Mouse (Mus musculus) MEL (cell line): ENCODE measurements around the gene Tmem139. TPM values are rescaled to one million over a fixed set of nuclear protein-coding genes. Genes with fewer than 3 reads are reported as not detected.

Source experiments
- DNase-seq: peaks from one replicate; pipeline ENCODE4 v3.0.0; 2011; ENCODE audit warnings: low read depth, low spot score
- H3K27ac ChIP-seq: 2 replicates; pipeline ENCODE4 v1.5.1; 2012; ENCODE audit warnings: low read depth, mild to moderate bottlenecking, control low read depth, low read length, moderate library complexity; ENCODE audit not compliant: control insufficient read depth
- H3K27me3 ChIP-seq, 2 experiments: fragments of 150-350 bp in 1 of 2; sonication (generic) in 1 of 2; 2 replicates each; pipeline ENCODE4 v1.6.1; 2012; ENCODE audit warnings: low read length in 2 of 2, mild to moderate bottlenecking in 2 of 2, improper control_type of control experiment in 1 of 2, moderate library complexity in 1 of 2; ENCODE audit not compliant: insufficient read depth in 2 of 2, control insufficient read depth in 1 of 2
- H3K36me3 ChIP-seq, 2 experiments: 2 replicates each; pipeline ENCODE4 v1.6.1; 2012 to 2014; ENCODE audit warnings: low read length in 2 of 2, improper control_type of control experiment in 1 of 2, inconsistent platforms in 1 of 2, mild to moderate bottlenecking in 1 of 2; ENCODE audit not compliant: insufficient read depth in 2 of 2, control insufficient read depth in 1 of 2
- H3K4me1 ChIP-seq, 2 experiments: fragments of 150-350 bp in 1 of 2; sonication (generic) in 1 of 2; 2 replicates each; pipeline ENCODE4 v1.6.1; 2012; ENCODE audit warnings: low read length in 2 of 2, improper control_type of control experiment in 1 of 2, mild to moderate bottlenecking in 1 of 2; ENCODE audit not compliant: insufficient read depth in 2 of 2, control insufficient read depth in 1 of 2
- H3K4me3 ChIP-seq, 2 experiments: fragments of 150-350 bp in 1 of 2; sonication (generic) in 1 of 2; 2 replicates each; pipeline ENCODE4 v1.5.1; 2012; ENCODE audit warnings: low read depth in 2 of 2, low read length in 2 of 2, mild to moderate bottlenecking in 2 of 2, moderate library complexity in 2 of 2, control low read depth in 1 of 2, improper control_type of control experiment in 1 of 2; ENCODE audit not compliant: control insufficient read depth in 1 of 2, insufficient read depth in 1 of 2
- H3K79me2 ChIP-seq: 2 replicates; pipeline ENCODE4 v1.6.1; 2012; ENCODE audit warnings: mild to moderate bottlenecking, low read length, moderate library complexity; ENCODE audit not compliant: control insufficient read depth, poor library complexity, insufficient read depth
- H3K9ac ChIP-seq: 2 replicates; pipeline ENCODE4 v1.6.1; 2012; ENCODE audit warnings: low read depth, mild to moderate bottlenecking, control low read depth, low read length, moderate library complexity; ENCODE audit not compliant: control insufficient read depth, poor library complexity, severe bottlenecking
- H3K9me3 ChIP-seq: fragments of 150-350 bp; sonication (generic); replicated peaks from 2 replicates; pipeline ENCODE4 v1.6.1; 2012; ENCODE audit warnings: mild to moderate bottlenecking, low read length, improper control_type of control experiment, moderate library complexity; ENCODE audit not compliant: insufficient read depth
- BHLHE40 ChIP-seq: IDR thresholded peaks from 2 replicates; pipeline ENCODE4 v1.6.1; 2012; ENCODE audit warnings: low read depth, mild to moderate bottlenecking, inconsistent platforms, low read length, improper control_type of control experiment, borderline replicate concordance
- CHD1 ChIP-seq: IDR thresholded peaks from 2 replicates; pipeline ENCODE4 v1.6.1; 2012; ENCODE audit warnings: low read depth, mild to moderate bottlenecking, inconsistent platforms, low read length, improper control_type of control experiment
- CHD2 ChIP-seq: IDR thresholded peaks from 2 replicates; pipeline ENCODE4 v1.6.1; 2011; ENCODE audit warnings: low read length, improper control_type of control experiment
- CTCF ChIP-seq, 3 experiments: IDR thresholded peaks in 2 of 3; conservative IDR thresholded peaks in 1 of 3; 2 replicates each; pipeline ENCODE4 v1.5.1; 2011 to 2012; ENCODE audit warnings: low read length in 3 of 3, low read depth in 2 of 3, mild to moderate bottlenecking in 2 of 3, improper control_type of control experiment in 1 of 3, inconsistent platforms in 1 of 3, mixed read lengths in 1 of 3, moderate library complexity in 1 of 3; ENCODE audit not compliant: control insufficient read depth in 1 of 3, insufficient read depth in 1 of 3, poor library complexity in 1 of 3, severe bottlenecking in 1 of 3
- E2F4 ChIP-seq: IDR thresholded peaks from 2 replicates; pipeline ENCODE4 v1.6.1; 2011; ENCODE audit warnings: low read depth, low read length, improper control_type of control experiment, borderline replicate concordance
- ELF1 ChIP-seq: IDR thresholded peaks from 2 replicates; pipeline ENCODE4 v1.6.1; 2014; ENCODE audit warnings: low read depth, mild to moderate bottlenecking, inconsistent platforms, low read length, improper control_type of control experiment, moderate library complexity
- EP300 ChIP-seq, 2 experiments: IDR thresholded peaks; 2 replicates each; pipeline ENCODE4 v1.6.1; 2011; ENCODE audit warnings: improper control_type of control experiment in 2 of 2, low read length in 2 of 2, low read depth in 1 of 2, mild to moderate bottlenecking in 1 of 2
- ETS1 ChIP-seq: IDR thresholded peaks from 2 replicates; pipeline ENCODE4 v1.6.1; 2012; ENCODE audit warnings: low read depth, mild to moderate bottlenecking, inconsistent platforms, low read length, improper control_type of control experiment, moderate library complexity
- GABPA ChIP-seq: IDR thresholded peaks from 2 replicates; pipeline ENCODE4 v1.6.1; 2012; ENCODE audit warnings: low read depth, mild to moderate bottlenecking, inconsistent platforms, low read length, improper control_type of control experiment, moderate library complexity
- GATA1 ChIP-seq: IDR thresholded peaks from 2 replicates; pipeline ENCODE4 v1.6.1; 2011; ENCODE audit warnings: low read depth, low read length, improper control_type of control experiment
- HCFC1 ChIP-seq: IDR thresholded peaks from 2 replicates; pipeline ENCODE4 v1.6.1; 2012; ENCODE audit warnings: low read depth, mild to moderate bottlenecking, inconsistent platforms, low read length, improper control_type of control experiment, moderate library complexity
- KAT2A ChIP-seq: conservative IDR thresholded peaks from 2 replicates; pipeline ENCODE4 v1.6.1; 2012; ENCODE audit warnings: low read depth, low read length, improper control_type of control experiment, inconsistent platforms
- MAFK ChIP-seq: IDR thresholded peaks from 2 replicates; pipeline ENCODE4 v1.6.1; 2011; ENCODE audit warnings: low read depth, mild to moderate bottlenecking, low read length, improper control_type of control experiment, borderline replicate concordance
- MAX ChIP-seq: IDR thresholded peaks from 2 replicates; pipeline ENCODE4 v1.6.1; 2011; ENCODE audit warnings: low read length, improper control_type of control experiment
- MAZ ChIP-seq: IDR thresholded peaks from 2 replicates; pipeline ENCODE4 v1.6.1; 2012; ENCODE audit warnings: low read depth, mild to moderate bottlenecking, inconsistent platforms, low read length, improper control_type of control experiment
- MEF2A ChIP-seq: IDR thresholded peaks from 2 replicates; pipeline ENCODE4 v1.6.1; 2014; ENCODE audit warnings: low read depth, mild to moderate bottlenecking, inconsistent platforms, low read length, improper control_type of control experiment; ENCODE audit not compliant: poor library complexity, insufficient replicate concordance, severe bottlenecking; ENCODE audit errors: extremely low read depth
- MXI1 ChIP-seq: IDR thresholded peaks from 2 replicates; pipeline ENCODE4 v1.6.1; 2011; ENCODE audit warnings: mild to moderate bottlenecking, low read depth, low read length, improper control_type of control experiment
- MYB ChIP-seq: IDR thresholded peaks from 2 replicates; pipeline ENCODE4 v1.6.1; 2011; ENCODE audit warnings: mild to moderate bottlenecking, low read depth, low read length, improper control_type of control experiment
- NELFE ChIP-seq: IDR thresholded peaks from 2 replicates; pipeline ENCODE4 v1.6.1; 2011; ENCODE audit warnings: low read depth, low read length, improper control_type of control experiment
- NRF1 ChIP-seq: IDR thresholded peaks from 2 replicates; pipeline ENCODE4 v1.6.1; 2014; ENCODE audit warnings: low read depth, mild to moderate bottlenecking, inconsistent platforms, low read length, improper control_type of control experiment, moderate library complexity; ENCODE audit not compliant: poor library complexity, insufficient read depth, severe bottlenecking
- POLR2A ChIP-seq, 2 experiments: IDR thresholded peaks; 2 replicates each; pipeline ENCODE4 v1.6.1; 2011 to 2012; ENCODE audit warnings: low read length in 2 of 2, mild to moderate bottlenecking in 2 of 2, control low read depth in 1 of 2, improper control_type of control experiment in 1 of 2, low read depth in 1 of 2, moderate library complexity in 1 of 2; ENCODE audit not compliant: control insufficient read depth in 1 of 2, insufficient read depth in 1 of 2, poor library complexity in 1 of 2
- POLR2AphosphoS2 ChIP-seq: IDR thresholded peaks from 2 replicates; pipeline ENCODE4 v1.6.1; 2011; ENCODE audit warnings: low read length, improper control_type of control experiment
- POLR2AphosphoS5 ChIP-seq: IDR thresholded peaks from 2 replicates; pipeline ENCODE4 v1.6.1; 2012; ENCODE audit warnings: low read depth, borderline replicate concordance, mild to moderate bottlenecking, inconsistent platforms, low read length, moderate library complexity, mixed read lengths
- RAD21 ChIP-seq: IDR thresholded peaks from 2 replicates; pipeline ENCODE4 v1.6.1; 2011; ENCODE audit warnings: mild to moderate bottlenecking, low read depth, low read length, improper control_type of control experiment
- RCOR1 ChIP-seq: IDR thresholded peaks from 2 replicates; pipeline ENCODE4 v1.6.1; 2012; ENCODE audit warnings: low read depth, mild to moderate bottlenecking, inconsistent platforms, low read length, improper control_type of control experiment
- SIN3A ChIP-seq: IDR thresholded peaks from 2 replicates; pipeline ENCODE4 v1.6.1; 2012; ENCODE audit warnings: low read length, improper control_type of control experiment, inconsistent platforms
- SMC3 ChIP-seq: IDR thresholded peaks from 2 replicates; pipeline ENCODE4 v1.6.1; 2011; ENCODE audit warnings: low read depth, low read length, improper control_type of control experiment
- TAL1 ChIP-seq: IDR thresholded peaks from 2 replicates; pipeline ENCODE4 v1.6.1; 2012; ENCODE audit warnings: mild to moderate bottlenecking, inconsistent platforms, low read length, moderate library complexity, mixed read lengths
- TBP ChIP-seq: IDR thresholded peaks from 2 replicates; pipeline ENCODE4 v1.8.0; 2011; ENCODE audit warnings: low read depth, low read length, improper control_type of control experiment
- TCF12 ChIP-seq: IDR thresholded peaks from 2 replicates; pipeline ENCODE4 v1.6.1; 2014; ENCODE audit warnings: low read depth, mild to moderate bottlenecking, inconsistent platforms, low read length, improper control_type of control experiment, moderate library complexity
- UBTF ChIP-seq: IDR thresholded peaks from 2 replicates; pipeline ENCODE4 v1.6.1; 2012; ENCODE audit warnings: low read depth, mild to moderate bottlenecking, inconsistent platforms, low read length, improper control_type of control experiment, moderate library complexity, borderline replicate concordance; ENCODE audit not compliant: insufficient read depth
- USF1 ChIP-seq: IDR thresholded peaks from 2 replicates; pipeline ENCODE4 v1.6.1; 2014; ENCODE audit warnings: low read depth, mild to moderate bottlenecking, inconsistent platforms, low read length, improper control_type of control experiment, moderate library complexity
- USF2 ChIP-seq, 2 experiments: IDR thresholded peaks; 2 replicates each; pipeline ENCODE4 v1.6.1; 2011 to 2012; ENCODE audit warnings: improper control_type of control experiment in 2 of 2, low read length in 2 of 2, borderline replicate concordance in 1 of 2, inconsistent platforms in 1 of 2, low read depth in 1 of 2, mild to moderate bottlenecking in 1 of 2; ENCODE audit not compliant: insufficient read depth in 1 of 2
- ZC3H11A ChIP-seq: IDR thresholded peaks from 2 replicates; pipeline ENCODE4 v1.6.1; 2012; ENCODE audit warnings: low read depth, mild to moderate bottlenecking, inconsistent platforms, low read length, improper control_type of control experiment
- ZKSCAN1 ChIP-seq: IDR thresholded peaks from 2 replicates; pipeline ENCODE4 v1.6.1; 2012; ENCODE audit warnings: low read depth, mild to moderate bottlenecking, inconsistent platforms, low read length, improper control_type of control experiment, moderate library complexity
- ZMIZ1 ChIP-seq: IDR thresholded peaks from 2 replicates; pipeline ENCODE4 v1.6.1; 2012; ENCODE audit warnings: low read depth, mild to moderate bottlenecking, inconsistent platforms, low read length, improper control_type of control experiment, moderate library complexity
- ZNF384 ChIP-seq: IDR thresholded peaks from 2 replicates; pipeline ENCODE4 v1.6.1; 2012; ENCODE audit warnings: low read depth, mild to moderate bottlenecking, inconsistent platforms, low read length, improper control_type of control experiment
- polyA plus RNA-seq, 2 experiments: library from polyadenylated mRNA; stranded (reverse) in 1 of 2; unstranded in 1 of 2; fragments of >175 nt in 1 of 2; fragments of >200 nt in 1 of 2; gene quantifications; 2 replicates each; pipeline versions ENCODE4 v1.2.1 to v1.2.4; 2012; ENCODE audit warnings: low replicate concordance in 2 of 2, low read depth in 1 of 2; ENCODE audit not compliant: insufficient read length in 2 of 2, insufficient read depth in 1 of 2, missing spikeins in 1 of 2
- total RNA-seq: library from RNA; depleted of rRNA; stranded (reverse); fragments of 300-350 nt; gene quantifications from 2 replicates; pipeline ENCODE4 v1.2.3, GENCODE M21; 2012

Tmem139 gene
- total and polyA plus RNA-seq, 3 experiments = 0.08 TPM; not detected in 2

- Histone ChIP-seq H3K9ac (no peak overlapping the region), H3K4me3 (no peak overlapping the region), H3K9me3 (no peaks in the 10 kb centered on the region), H3K27me3 (peaks cover 1 to 2% of the 10 kb centered on the region in 2 experiments; a peak in 2 of 4 replicates), H3K36me3 (peaks cover 0 to 10% of the 10 kb centered on the region in 2 experiments; a peak in 2 of 4 replicates), H3K79me2 (no peaks in the 10 kb centered on the region), H3K27ac (no peak overlapping the region), H3K4me1 (peaks cover 3 to 9% of the 10 kb centered on the region in 2 experiments; a peak in 3 of 4 replicates)
- DNase-seq = peak; percentile 85
- TF ChIP-seq TBP (no peak), BHLHE40 (no peak), RAD21 (peak; percentile 52), NELFE (no peak), CHD1 (no peak), POLR2AphosphoS2 (no peak), ETS1 (peak; percentile 82), GATA1 (peak; percentile 90), MXI1 (no peak; the same call in 1 of the 2 replicates), ZNF384 (peak; percentile 97), TCF12 (peak; percentile 86), KAT2A (no peak), ELF1 (no peak), MAX (no peak; the same call in 1 of the 2 replicates), MYB (no peak), ZMIZ1 (no peak), HCFC1 (no peak), MAZ (no peak), NRF1 (no peak), CHD2 (no peak), USF1 (no peak), CTCF (IDR thresholded peaks at IDR 0.05 in 2 of 3, conservative IDR thresholded peaks at IDR 0.05 in 1 of 3; ENCODE audit: control insufficient read depth in 1 of 3, insufficient read depth in 1 of 3, low read depth in 2 of 3, low read length in 3 of 3, poor library complexity in 1 of 3, severe bottlenecking in 1 of 3) (peak; percentile 47 to 77 (median 74)), USF2 (IDR thresholded peaks at IDR 0.05; ENCODE audit: borderline replicate concordance in 1 of 2, insufficient read depth in 1 of 2, low read depth in 1 of 2, low read length in 2 of 2) (no peak), ZC3H11A (peak; percentile 24; the same call in 1 of the 2 replicates), POLR2A (IDR thresholded peaks at IDR 0.05; ENCODE audit: control insufficient read depth in 1 of 2, insufficient read depth in 1 of 2, low read depth in 1 of 2, low read length in 2 of 2, poor library complexity in 1 of 2) (no peak), MAFK (no peak; the same call in 1 of the 2 replicates), POLR2AphosphoS5 (no peak), E2F4 (no peak), UBTF (no peak), MEF2A (no peak), GABPA (no peak), SMC3 (peak; percentile 74), ZKSCAN1 (no peak), RCOR1 (peak; percentile 92), TAL1 (peak; percentile 61), EP300 (IDR thresholded peaks at IDR 0.05; ENCODE audit: low read depth in 1 of 2, low read length in 2 of 2) (peak; percentile 81 to 85), SIN3A (no peak; the same call in 1 of the 2 replicates)
These were observed 4.4 kb upstream of the Tmem139 start for GRCm38 (mm10) chr6:42257303-42257863.
